Mouse (Mus musculus): ENCODE measurements at regions not wholly inside any gene's neighbourhood (a gene's known extent, or its start where the extent isn't known, plus 50 kb on each side); places are given as distances from the start of the nearest gene placed in this dataset.

DNA sequence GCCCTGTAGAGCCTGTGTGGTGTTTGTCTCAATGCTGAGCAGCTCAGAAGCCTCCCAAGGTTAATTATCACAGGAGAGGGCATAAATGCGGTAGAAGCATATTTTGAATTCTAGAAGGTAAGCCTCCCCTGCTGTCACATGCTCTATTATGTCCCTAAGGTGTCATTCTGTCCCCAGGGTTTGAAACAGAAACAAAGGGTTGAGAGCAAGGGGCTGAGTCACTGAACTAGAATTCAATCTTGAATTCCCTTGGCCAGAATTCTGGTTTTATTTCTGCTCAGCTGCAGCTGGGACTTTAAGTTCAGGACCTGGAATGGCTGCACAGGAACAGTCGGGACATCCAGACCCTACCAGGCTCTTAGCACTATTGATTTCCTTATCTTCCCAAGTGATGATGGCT, 533.2 kb upstream of the Lrrc6 start:
- Histone ChIP-seq H3K4me1 (ENCODE audit: control insufficient read depth, insufficient read depth, low read length) (peaks cover 4% of the 10 kb centered on the region; the same call in 1 of the 2 replicates), H3K4me3 (ENCODE audit: insufficient read depth, low read length) (no peak overlapping the region), H3K27ac (ENCODE audit: insufficient read depth, low read length) (no peak overlapping the region)
- no peak for TF ChIP-seq CTCF (IDR thresholded peaks at IDR 0.05; ENCODE audit: borderline replicate concordance, insufficient read depth, low read length)
- no peak for TF ChIP-seq POLR2A (IDR thresholded peaks at IDR 0.05; ENCODE audit: low read depth, low read length)

DNA sequence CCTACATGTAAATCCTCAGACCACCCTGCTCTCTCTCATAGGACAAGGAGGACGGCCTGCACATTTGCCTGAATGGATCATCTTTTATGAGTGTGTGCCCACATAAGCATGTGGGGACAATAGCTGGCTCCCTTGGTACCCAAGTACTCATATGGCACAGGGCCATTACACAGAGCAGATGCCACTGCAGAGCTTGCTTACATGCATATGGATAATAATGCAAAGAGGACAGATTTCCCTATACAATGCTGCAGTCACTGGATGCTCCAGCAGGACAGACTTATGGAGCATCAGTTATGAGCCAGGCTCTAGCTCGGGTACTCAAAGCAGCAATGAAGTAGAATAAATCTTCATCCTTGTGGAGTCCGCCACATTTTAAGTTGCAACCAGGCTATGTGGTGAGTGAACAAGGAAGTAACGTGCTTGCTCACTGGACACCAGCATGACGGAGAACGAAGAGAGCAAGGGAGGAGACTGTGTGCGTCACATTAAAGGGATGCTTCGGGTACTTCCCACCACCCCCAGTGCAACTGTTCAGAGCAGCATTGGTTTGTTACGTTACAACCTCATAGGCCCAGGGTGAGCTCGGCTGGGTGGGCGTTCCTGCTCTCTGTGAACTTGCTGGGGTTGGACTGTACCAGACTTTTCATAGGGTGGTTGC, 531.3 kb upstream of the Lrrc6 start:
- no peak overlapping the region for H3K27ac ChIP-seq (ENCODE audit: insufficient read depth, low read length)
- H3K4me3 ChIP-seq (ENCODE audit: insufficient read depth, low read length): no peak overlapping the region
- peaks cover 4% of the 10 kb centered on the region; the same call in 1 of the 2 replicates for H3K4me1 ChIP-seq (ENCODE audit: control insufficient read depth, insufficient read depth, low read length)
- TF ChIP-seq CTCF (IDR thresholded peaks at IDR 0.05; ENCODE audit: borderline replicate concordance, insufficient read depth, low read length) (no peak), POLR2A (IDR thresholded peaks at IDR 0.05; ENCODE audit: low read depth, low read length) (no peak)

DNA sequence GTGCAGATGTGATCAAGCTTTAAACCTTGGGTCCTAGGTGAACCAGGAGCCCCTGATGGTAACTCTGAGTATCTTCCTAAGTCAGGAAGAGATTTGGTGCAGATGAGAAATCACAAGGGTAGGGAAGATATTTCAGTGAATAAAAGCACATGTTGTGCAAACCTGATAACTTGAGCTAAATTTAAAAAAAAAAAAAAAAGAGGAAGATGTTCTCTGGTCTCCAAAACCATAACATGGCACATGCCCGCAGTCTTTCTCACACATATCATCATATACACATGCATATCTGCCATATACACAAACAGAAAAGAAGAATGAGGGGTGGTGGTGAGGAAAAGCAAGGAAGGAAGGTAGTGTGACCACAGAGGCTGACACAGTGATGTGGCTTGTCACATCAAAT, 530.3 kb upstream of the Lrrc6 start:
- peaks cover 4% of the 10 kb centered on the region; the same call in 1 of the 2 replicates for H3K4me1 ChIP-seq (ENCODE audit: control insufficient read depth, insufficient read depth, low read length)
- TF ChIP-seq CTCF (IDR thresholded peaks at IDR 0.05; ENCODE audit: borderline replicate concordance, insufficient read depth, low read length) (no peak), POLR2A (IDR thresholded peaks at IDR 0.05; ENCODE audit: low read depth, low read length) (no peak)

GRCm38 (mm10) chr15:67028161-67028560, 527.5 kb upstream of the Lrrc6 start:
- TF ChIP-seq CTCF (IDR thresholded peaks at IDR 0.05; ENCODE audit: borderline replicate concordance, insufficient read depth, low read length) (no peak), POLR2A (IDR thresholded peaks at IDR 0.05; ENCODE audit: low read depth, low read length) (no peak)
- Histone ChIP-seq H3K4me3 (ENCODE audit: insufficient read depth, low read length) (no peak overlapping the region), H3K27ac (ENCODE audit: insufficient read depth, low read length) (no peak overlapping the region), H3K4me1 (ENCODE audit: control insufficient read depth, insufficient read depth, low read length) (peaks cover 2% of the 10 kb centered on the region; the same call in 1 of the 2 replicates)

More for the DNA sequence above, 530.3 kb upstream of the Lrrc6 start:
- no peak overlapping the region for H3K4me3 ChIP-seq (ENCODE audit: insufficient read depth, low read length)
- no peak overlapping the region for H3K27ac ChIP-seq (ENCODE audit: insufficient read depth, low read length)

DNA sequence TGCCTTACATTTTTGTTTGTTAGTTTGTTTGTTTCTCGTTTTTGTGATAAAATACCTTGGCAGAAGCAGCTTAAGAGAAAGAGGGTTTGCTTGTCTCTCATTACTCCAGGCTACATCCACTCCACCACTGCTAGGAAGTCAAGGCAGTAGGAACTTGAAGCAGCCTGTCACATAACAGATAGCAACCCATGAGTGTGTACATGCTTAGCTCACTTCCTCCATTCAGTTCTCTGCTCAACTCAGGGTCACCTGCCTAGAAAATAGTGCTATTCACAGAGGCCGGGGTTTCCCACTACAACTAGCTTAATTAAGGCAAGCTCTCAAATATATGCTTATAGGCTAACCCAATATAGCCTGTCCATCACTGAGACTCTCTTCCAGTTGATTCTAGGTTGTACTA, 527.0 kb upstream of the Lrrc6 start:
- TF ChIP-seq CTCF (IDR thresholded peaks at IDR 0.05; ENCODE audit: borderline replicate concordance, insufficient read depth, low read length) (no peak), POLR2A (IDR thresholded peaks at IDR 0.05; ENCODE audit: low read depth, low read length) (no peak)
- Histone ChIP-seq H3K4me1 (ENCODE audit: control insufficient read depth, insufficient read depth, low read length) (peaks cover 2% of the 10 kb centered on the region; the same call in 1 of the 2 replicates), H3K4me3 (ENCODE audit: insufficient read depth, low read length) (no peak overlapping the region), H3K27ac (ENCODE audit: insufficient read depth, low read length) (no peak overlapping the region)

DNA sequence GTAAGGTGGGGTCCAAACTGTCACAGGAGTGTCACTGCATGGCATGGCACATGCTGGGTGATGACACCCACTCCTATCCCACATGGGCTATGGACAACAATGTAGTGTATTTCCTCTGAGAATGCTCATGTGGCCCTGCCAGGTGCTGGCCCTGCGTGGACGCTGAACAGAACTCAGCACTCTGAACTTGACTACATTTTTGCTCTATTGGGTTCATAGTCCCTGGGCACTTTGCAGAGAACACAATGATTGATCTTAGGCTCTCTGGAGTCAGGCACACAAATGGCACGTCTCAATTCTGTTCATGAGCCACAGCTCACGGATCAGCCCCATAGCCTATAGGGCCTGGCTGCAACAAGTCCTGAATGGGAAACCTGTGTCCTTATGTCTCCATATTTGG, 525.0 kb upstream of the Lrrc6 start:
- no peak overlapping the region for H3K4me3 ChIP-seq (ENCODE audit: insufficient read depth, low read length)
- TF ChIP-seq CTCF (IDR thresholded peaks at IDR 0.05; ENCODE audit: borderline replicate concordance, insufficient read depth, low read length): no peak
- TF ChIP-seq POLR2A (IDR thresholded peaks at IDR 0.05; ENCODE audit: low read depth, low read length): no peak
- H3K4me1 ChIP-seq (ENCODE audit: control insufficient read depth, insufficient read depth, low read length): peaks cover 2% of the 10 kb centered on the region; the same call in 1 of the 2 replicates
- H3K27ac ChIP-seq (ENCODE audit: insufficient read depth, low read length): no peak overlapping the region

DNA sequence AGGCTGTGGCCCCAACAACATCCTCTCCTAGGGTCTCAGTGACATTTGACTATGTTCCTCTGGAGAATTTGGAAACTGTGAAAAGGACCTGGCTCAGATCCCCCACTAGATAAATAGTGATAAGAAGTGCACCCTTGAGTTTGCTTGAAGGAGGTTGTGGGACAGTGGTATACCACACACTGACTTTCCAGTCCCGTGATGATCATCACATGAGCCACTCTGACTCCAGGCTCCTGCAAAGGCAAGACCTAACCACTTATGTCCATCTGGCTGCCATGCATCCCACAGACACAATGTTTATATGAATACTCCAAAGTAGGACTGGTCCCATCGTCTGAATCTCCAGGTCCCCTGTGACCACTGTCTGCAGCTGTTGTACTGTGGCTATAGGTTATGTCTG, 523.7 kb upstream of the Lrrc6 start:
- no peak overlapping the region for H3K27ac ChIP-seq (ENCODE audit: insufficient read depth, low read length)
- peaks cover 2% of the 10 kb centered on the region for H3K4me1 ChIP-seq (ENCODE audit: control insufficient read depth, insufficient read depth, low read length)
- no peak for TF ChIP-seq POLR2A (IDR thresholded peaks at IDR 0.05; ENCODE audit: low read depth, low read length)
- no peak for TF ChIP-seq CTCF (IDR thresholded peaks at IDR 0.05; ENCODE audit: borderline replicate concordance, insufficient read depth, low read length)
- H3K4me3 ChIP-seq (ENCODE audit: insufficient read depth, low read length): no peak overlapping the region

GRCm38 (mm10) chr15:67023081-67023480, 522.4 kb upstream of the Lrrc6 start:
- TF ChIP-seq POLR2A (IDR thresholded peaks at IDR 0.05; ENCODE audit: low read depth, low read length) (no peak), CTCF (IDR thresholded peaks at IDR 0.05; ENCODE audit: borderline replicate concordance, insufficient read depth, low read length) (no peak)
- Histone ChIP-seq H3K4me3 (ENCODE audit: insufficient read depth, low read length) (no peak overlapping the region), H3K4me1 (ENCODE audit: control insufficient read depth, insufficient read depth, low read length) (peaks cover 8% of the 10 kb centered on the region), H3K27ac (ENCODE audit: insufficient read depth, low read length) (no peak overlapping the region)

DNA sequence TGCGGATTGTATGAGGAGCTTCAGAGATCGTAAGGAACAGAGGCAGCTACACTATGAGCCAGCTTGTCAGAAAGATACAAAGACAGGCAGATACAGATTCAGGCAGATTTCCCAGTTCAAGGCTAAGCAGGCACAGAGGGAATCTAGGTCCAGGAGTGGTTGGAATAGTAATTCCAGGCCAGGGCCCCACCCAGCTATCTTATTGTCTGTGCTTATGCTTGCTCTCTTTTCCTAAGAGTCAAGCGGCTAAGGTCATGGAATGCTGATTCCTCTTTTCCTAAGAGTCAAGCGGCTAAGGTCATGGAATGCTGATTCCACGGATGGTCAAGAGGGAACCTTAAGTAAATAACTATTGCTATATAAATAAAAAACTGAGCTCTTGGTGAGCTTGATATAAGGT, 520.7 kb upstream of the Lrrc6 start:
- no peak overlapping the region for H3K27ac ChIP-seq (ENCODE audit: insufficient read depth, low read length)
- H3K4me1 ChIP-seq (ENCODE audit: control insufficient read depth, insufficient read depth, low read length): peaks cover 8% of the 10 kb centered on the region
- TF ChIP-seq POLR2A (IDR thresholded peaks at IDR 0.05; ENCODE audit: low read depth, low read length) (no peak), CTCF (IDR thresholded peaks at IDR 0.05; ENCODE audit: borderline replicate concordance, insufficient read depth, low read length) (no peak)
- H3K4me3 ChIP-seq (ENCODE audit: insufficient read depth, low read length): no peak overlapping the region

- H3K4me3 ChIP-seq (ENCODE audit: insufficient read depth, low read length): no peak overlapping the region
- no peak for TF ChIP-seq POLR2A (IDR thresholded peaks at IDR 0.05; ENCODE audit: low read depth, low read length)
- TF ChIP-seq CTCF (IDR thresholded peaks at IDR 0.05; ENCODE audit: borderline replicate concordance, insufficient read depth, low read length): no peak
- H3K27ac ChIP-seq (ENCODE audit: insufficient read depth, low read length): no peak overlapping the region
- H3K4me1 ChIP-seq (ENCODE audit: control insufficient read depth, insufficient read depth, low read length): peaks cover 8% of the 10 kb centered on the region
These were observed 519.2 kb upstream of the Lrrc6 start for GRCm38 (mm10) chr15:67019891-67020290.

Data from embryonic fibroblast, embryonic 13.5 days (primary cell).